Mouse (Mus musculus): ENCODE measurements around the gene Ppcdc.

The Ppcdc gene

DNA sequence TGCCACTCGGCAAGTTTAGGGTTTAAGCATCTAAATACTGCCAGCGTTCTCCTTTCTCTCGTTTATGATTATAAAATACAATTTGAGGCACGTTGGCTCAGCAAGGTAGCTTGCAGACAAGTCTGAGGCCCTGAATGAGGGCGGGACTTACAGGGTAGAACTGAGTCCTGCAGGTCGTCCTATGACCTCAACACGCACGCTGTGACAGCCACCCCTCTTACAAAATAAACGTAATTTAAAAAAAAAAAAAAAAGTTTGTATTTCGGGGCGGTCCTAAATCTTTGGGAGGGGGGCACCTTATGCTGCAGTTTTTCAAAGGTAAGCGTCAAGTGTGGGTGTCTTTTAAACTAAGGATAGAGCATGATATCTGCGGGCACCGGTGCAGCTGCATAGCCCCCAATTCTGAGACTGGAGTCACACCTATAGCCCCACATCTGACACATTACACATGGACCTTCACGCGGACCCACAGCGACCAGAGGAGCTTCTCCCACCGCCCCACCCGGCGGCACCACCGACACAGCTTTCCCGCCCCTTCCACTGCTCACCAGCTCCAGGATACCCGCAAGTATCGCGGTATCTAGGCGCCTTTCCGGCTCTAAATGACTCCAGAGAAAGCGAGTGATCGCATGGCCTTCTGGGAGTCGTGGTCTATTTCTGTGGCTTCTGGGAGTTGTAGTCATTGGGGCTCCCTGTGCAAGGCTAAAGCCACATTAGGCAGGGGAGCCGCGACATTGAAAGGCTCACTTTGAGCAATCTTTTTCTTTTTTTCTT is at the start of gene Ppcdc:
Gene Ppcdc (minus strand): TSS at position 603 of the 774 bp plus-strand sequence.
- DNase-seq (ENCODE audit: low spot score in 2 of 2), result peak; percentile 96 to 98

DNA sequence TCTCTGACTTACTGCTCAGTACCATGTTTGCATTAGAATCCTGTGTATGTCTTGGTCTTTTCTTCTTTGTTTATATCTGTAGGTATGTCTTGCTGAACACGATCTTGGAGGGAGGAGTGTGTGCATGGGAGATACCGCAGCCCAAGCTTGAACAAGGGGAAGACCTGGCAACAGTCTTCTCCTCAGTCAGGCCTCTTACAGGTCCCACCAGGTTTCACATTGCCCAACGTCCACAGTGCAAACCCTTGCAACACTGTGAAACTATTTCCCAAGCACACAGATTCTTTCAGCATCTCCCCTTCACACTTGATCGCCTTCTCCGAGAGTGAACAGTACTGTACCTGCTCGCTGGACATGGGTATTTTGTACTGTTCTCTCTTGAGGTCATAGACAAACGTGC is 47.9 kb upstream of the Ppcdc start:
- DNase-seq (ENCODE audit: low spot score in 2 of 2), result no peak

DNA sequence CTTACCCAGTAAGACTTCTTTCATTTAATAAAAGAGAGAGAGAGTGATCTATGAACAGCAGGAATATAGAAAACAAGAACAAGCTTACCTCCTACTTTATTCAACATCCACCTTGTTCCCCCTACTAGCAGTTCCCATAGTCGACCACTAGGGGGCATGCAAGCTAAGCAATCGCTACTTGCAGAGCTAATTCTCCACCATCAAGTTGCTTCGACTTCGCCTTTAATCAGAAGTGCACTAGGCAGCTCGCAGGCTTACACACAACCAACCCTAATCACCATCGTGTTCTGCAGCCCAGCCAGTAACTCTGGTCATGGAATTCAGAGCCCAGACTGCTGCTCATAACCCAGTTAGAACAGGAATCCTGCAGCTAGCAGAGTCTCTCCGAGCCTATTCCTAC is 45.9 kb upstream of the Ppcdc start:
- peak; percentile 88 to 94 for DNase-seq (ENCODE audit: low spot score in 2 of 2)

DNA sequence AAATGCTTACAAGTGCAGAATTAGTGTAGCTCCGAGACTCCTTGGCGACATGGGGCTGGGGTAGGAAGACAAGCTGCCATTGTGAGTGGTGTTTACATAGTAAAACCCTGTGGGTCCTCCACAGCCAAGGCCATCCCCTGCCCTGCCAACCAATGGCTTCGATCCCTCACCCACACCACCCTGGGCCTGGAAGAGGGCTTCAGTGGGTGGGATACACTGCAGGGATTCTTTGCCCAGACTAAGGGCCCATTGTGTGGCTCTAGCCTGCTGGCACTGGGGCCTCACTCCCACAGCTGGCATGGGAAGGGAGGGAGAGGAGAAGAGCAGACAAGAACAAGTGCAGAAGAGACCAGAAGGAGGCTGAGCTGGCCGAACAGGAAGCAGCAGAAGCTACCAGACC is 29.0 kb upstream of the Ppcdc start:
- DNase-seq (ENCODE audit: low spot score in 2 of 2), result peak; percentile 77 to 86

DNA sequence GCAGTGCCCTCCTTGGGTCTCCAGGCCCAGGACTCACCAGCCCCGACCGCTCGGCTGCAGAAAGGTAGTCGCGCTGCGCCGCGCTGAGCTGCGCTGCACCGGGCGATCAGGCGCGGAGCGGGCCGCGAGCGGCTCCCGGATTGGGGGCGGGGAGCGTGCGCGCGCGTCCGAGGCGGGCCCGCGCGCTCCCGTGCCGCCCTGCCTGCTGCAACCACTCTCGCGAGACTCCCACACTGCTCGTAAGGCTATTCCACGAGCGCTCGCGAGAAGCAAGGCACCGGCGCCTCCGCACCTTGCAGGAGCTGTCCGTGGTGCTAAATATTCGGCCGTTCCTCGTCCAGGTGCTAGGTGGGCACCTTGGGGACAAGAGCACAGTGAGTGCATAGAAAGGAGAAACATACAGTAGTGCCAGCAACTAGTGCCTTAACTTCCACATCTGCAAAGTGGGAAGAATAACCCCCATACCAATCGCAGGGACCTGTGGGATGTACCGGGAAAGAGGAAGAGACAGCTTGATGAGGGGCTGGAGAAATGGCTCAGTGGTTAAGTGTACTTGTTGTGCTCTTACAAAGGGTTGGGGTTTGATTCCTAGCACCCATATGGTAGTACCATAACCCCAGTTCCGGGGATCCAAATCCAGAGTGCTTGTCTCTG is 28.1 kb upstream of the Ppcdc start, which contains the start of gene Scamp5:
Gene Scamp5 (minus strand): TSS at position 165 of the 654 bp plus-strand sequence.
- peak; percentile 96 for DNase-seq (ENCODE audit: low spot score in 2 of 2)

DNA sequence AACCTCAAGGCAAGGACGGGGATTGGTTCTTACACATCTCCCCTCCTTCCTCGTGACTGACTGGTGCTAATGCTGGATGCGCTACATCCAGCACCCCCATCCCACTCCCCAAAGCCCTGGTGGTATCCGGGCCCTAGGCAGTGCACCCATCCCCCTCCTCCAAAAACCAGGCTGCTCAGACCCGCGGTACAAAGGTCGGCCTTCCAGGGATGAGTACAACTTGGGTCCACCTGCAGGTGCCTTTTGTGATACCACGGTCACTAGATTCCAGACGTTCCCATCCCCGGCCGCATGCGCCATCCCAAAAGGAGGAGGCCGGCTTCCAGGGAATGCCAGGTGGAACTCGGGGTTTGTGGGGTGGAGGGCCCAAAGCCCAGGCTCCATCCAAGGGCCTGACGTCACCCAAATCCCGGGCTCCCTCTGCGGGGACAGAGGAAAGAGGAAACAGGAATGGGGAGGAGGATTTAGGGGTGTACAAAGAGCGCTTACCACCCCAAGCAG is 27.4 kb upstream of the Ppcdc start:
- peak; percentile 65 to 75 for DNase-seq (ENCODE audit: low spot score in 2 of 2)

DNA sequence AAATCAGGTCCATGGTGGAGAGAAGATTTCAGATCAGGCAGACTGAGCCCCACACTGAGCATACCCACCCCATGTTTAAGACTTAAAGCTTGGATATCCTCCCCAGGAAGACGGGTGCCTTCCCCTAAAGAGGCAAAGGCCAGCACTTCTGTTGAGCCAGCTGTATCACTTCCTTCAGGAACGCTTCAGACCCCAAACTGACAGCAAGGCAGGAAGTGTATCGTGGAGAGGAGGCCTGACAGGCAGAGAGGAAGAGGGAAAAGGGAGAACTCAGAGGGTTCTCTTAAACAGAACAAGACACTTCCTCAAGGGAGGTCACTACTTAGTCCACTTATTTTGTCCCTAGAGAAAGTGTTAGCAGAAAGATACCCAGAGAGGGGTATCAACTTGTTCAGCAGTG is 26.2 kb upstream of the Ppcdc start:
- no peak for DNase-seq (ENCODE audit: low spot score in 2 of 2)

DNA sequence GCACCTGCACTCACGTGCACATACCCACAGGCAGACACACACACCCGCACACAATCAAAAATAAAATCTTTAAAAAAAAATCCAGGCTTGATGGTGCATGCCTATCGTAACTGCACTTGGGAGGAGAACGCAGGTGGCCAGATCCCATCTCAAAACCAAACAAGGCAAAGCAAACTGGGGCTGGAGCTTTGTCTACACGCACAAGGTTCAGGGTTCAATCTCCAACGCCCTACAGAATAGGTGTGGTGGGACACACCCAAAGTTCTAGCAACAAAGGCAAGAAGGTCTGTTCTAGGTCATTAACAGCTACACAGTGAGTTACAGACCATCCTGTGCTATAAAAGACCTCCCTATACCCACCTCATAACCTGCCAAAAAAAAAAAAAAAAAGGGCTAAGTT is 22.9 kb upstream of the Ppcdc start:
- no peak for DNase-seq (ENCODE audit: low spot score in 2 of 2)

DNA sequence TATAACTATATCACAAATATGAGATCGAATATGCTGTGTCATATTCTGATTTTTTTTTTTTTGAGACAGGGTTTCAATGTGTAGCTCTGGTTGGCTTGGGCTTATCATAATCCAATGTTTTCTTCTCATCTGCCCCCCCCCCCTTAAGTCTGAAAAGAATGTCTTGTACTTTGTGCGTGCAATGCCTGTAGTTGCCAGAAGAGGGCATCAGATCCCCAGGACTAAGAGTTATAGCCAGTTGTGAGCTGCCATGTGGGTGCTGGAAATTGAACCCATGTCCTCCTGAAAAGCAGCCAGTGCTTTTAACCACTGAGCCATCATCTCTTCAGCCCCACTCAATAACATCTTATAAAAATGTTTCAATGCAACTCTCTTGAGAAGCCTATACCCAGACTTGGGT is 19.8 kb upstream of the Ppcdc start:
- no peak for DNase-seq (ENCODE audit: low spot score in 2 of 2)

DNA sequence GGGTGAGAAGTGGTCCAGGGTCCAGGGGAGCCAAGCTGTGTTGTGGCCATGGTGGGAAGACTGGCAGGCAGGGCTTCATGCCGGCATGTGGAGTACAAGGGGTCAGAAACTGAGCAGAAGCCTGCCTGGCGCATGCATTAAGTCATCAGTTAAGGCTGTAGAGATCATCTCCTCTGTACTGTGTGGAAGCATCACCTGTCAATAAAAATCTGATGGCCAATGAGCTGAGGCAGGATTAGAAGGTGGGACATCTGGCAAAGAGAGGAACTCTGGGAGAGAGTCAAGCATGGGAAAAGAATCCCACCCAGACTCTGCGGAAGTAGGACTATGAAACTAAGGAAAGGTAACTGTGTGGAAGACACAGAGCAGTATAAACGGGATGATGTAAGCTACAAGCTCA is 13.6 kb upstream of the Ppcdc start:
- DNase-seq (ENCODE audit: low spot score in 2 of 2), result no peak

DNA sequence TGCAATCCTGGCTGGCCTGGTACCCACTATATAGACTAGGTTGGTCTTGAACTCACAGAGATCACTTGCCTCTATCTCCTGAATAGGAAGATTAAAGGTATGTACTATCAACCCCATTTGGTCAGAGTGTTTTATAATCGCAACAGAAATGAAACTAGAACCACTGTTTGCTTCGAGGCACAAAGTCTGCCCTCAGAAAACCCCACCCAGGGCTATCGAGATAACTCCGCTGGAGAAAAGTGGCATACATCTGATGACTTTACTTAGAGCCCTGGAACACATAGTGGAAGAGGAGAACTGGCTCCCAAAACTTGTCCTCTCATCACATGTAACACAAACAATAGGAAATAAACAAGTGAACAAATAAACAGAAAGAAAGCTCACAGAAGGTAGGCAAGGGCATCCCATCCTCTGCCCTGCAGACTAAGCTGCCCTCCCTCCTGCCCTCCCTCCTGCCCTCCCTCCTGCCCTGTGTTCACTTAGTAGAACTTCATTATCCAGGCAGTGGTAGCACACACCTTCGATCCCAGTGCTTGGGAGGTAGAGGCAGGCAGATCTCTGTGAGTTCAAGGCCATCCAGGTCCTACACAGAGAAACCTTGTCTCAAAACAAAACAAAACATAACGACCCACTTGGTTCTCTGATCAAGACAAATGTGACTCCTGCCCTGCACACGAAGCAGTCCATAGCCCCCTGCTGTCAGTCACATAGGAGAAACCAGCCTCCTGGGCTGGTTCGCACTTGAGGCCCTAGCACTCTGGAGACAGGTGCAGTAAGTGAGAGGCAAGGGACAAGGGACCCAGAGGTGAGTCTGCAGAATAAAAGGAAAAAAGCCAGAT is 12.9 kb upstream of the Ppcdc start:
- no peak for DNase-seq (ENCODE audit: low spot score in 2 of 2)

DNA sequence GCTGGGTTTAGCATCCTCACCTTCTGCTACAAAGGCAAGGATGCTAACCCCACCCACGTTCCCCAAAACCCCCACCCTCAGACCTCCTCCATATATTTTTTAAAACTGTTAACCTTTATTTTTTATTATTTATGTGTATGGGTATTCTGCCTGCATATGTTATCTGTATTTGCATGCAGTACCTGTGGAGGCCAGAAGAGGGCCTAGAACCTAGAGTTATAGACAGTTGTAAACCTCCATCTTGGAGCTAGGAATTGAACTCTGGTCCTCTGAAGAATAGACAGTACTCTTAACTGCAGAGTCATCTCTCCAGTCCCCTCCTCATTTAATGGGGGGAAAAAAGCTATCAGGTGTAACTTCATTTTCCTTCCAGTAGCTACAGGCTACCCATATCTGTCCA is 9.8 kb upstream of the Ppcdc start:
- DNase-seq (ENCODE audit: low spot score in 2 of 2), result no peak

DNA sequence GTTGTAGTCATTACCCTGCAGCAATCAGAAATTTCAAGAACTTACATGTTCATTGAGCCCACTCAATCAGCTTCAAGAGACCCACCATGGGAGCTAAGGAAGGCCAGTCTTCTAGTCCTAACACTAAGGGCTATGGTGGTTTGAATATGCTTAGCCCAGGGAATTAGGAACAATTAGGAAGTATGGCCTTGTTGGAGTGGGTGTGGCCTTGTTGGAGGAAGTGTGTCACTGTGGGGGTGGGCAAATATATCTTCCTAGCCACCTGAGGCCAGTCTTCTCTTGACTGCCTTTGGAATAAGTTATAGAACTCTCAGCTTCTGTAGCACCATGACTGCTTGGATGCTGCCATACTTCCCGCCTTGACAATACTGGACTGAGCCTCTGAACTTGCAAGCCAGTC is 696 bp upstream of the Ppcdc start:
- DNase-seq (ENCODE audit: low spot score in 2 of 2), result no peak

DNA sequence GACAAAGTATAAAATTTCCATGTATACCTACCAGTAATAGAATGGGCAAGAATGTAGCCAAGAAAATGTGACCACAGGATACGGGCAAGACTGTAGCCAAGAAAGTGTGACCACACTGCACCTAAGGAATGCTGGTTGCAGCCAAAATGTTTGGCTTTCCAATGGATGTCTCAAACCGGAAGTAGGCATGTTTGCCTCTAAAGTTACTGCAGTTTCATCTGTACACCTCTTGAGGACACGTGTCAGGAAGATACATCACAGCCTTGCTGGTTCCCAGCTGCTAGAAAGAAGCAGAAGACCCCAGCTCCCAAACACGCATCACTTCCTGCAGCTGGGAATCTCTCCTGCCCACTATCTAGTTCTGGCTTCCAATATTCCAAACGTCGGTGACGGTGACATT is 841 bp downstream of the Ppcdc start:
- peak in 1 of 2 experiments; percentile 56 for DNase-seq (ENCODE audit: low spot score in 2 of 2)

DNA sequence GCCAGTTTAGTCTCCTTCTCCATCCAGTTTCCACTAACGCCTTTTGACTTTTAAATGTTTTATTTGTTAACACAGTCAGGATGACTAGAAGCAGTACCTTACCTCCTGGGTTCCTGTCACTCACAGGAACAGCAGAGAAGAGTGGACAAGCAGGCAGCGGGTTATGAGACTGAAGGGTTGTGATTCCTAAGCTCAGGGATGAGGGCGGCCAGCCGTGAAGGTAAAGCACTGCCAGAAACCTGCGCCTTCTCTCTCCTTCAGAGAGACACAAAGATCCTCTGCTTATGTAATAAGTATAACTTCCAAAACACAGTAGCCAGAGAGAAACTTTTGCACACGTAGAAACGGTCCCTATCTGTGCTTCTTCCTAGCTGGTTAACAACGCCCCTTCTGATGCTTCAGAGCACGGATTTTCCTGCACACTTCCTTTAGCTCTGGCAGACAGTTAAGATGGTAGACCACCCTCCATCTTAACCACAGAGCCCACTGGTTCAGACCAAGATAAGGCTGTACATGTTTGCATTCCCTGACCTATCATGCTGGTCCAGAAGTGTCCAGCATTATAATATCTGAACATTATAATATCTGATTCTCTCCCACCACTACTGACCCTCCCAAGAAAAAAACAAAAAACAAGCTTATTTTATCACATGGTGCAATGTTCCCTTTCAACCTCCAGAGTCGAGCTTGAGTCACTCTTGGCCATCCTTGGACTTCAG is 1.9 kb downstream of the Ppcdc start:
- no peak for DNase-seq (ENCODE audit: low spot score in 2 of 2)

DNA sequence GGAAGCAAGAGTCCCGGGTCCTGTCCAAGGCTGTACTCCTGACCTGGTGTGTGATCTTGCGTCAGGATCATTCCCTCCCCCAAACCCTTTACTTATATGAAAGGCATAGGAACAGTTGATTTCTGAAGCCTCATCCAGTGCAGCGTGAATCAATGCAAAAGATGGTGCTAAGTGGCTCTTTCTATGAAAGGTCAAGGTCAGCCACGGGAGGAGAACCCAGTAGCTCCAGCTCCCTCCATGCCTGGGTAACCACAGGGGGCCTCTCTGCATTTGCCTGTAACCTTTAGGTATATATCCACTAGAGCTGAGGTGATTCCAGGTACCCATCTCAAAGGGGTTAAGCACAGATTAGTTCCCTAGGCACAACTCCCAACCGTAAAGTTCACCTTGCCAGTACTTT is 3.8 kb downstream of the Ppcdc start:
- DNase-seq (ENCODE audit: low spot score in 2 of 2), result no peak

DNA sequence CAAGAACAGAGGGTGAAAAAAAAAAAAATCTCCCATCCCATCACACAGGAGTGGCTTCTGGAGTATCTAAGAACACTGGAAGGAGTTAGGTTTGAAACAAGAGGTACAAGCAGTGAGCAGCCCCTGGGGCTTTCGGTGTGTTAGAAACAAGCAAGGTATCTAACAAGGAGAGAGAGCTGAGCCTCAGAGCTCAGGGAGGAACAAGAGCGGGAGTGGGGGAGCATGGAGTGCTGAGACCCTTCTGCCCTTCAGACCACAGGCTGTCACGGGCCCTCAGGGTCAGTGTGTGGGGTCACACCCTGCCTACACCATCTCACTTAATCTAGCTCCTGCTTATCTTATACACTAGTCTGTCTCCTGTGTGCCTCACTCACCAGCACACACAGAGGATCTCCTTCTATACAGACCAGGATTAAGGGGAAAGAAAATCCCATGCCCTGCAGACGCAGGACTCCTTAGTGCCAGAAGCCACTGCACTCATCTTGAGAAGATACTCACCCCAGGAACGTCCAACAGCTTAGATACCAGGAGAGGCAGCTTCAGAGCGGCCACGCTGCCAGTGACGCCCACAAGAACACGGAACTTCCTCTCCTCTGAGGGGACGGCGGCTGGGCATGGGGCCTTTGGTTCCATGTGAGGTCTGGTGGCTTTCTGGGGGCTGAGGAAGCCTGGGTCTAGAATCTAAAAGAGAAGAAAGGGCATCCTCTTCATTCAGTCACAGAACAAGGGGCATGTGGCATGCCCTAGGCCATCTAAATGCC is 5.3 kb downstream of the Ppcdc start:
- DNase-seq (ENCODE audit: low spot score in 2 of 2), result no peak

DNA sequence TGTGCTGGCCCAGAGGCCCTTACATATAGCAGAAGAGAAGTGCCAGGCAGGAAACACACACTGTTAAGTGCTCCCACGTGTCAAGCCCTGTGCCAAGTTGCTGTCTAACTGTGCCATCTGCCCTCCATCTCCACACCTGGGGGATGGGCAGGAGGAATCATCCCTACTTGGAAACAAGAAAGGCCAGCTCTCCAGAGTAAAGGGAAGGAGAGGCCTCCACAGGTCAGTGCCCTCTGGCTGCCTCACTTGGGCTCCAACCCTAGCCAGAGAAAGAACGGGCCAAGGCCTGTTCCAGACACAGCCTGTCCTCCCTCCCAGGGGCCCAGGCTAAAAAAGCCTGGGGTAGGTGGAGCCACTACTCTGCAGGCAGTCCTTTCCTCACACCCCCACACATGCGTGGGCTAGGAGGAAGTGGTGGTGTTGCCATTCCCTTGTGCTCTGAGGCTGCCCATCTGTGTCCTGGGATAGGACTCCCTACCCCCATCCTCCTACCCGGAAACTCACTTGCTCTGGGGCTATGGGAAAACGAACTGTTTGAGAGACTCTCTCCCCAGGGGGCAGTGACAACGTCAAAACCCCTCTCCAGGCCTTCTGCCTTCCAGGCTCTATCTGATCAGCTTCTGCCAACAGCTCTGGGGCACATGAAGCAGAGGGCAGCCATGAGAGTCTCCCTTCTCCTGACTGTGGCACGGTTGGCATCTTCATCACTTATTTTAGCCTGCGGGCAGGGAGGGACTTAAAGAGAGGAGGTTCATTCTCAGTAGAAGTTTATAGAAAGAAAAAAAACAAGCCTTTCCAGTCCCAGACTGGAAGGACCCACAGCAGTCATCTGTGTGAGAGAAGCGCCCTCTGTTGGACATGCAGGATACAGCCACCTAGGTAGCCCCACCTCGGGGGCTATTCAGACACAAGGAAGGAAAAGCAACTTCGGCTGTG is 6.6 kb downstream of the Ppcdc start:
- peak; percentile 83 to 90 for DNase-seq (ENCODE audit: low spot score in 2 of 2)

DNA sequence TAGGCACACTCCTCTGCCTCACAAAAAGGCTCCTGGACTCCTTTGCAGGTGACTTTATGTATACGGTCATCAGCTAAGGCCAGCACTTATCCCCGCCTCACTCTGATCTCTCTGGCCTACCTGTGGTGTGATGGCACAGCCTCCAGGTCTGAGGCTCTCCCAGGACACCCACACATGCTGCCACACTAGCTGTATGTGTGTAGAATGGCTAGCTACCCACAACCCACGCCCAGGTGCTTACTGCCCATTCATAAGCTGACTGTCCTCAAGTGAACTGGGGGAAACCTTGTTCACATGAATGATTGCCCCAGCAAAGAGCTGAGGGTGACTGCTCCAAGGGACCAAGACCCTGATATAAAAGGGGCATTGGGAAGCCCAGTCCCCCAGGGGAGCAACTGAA is 7.4 kb downstream of the Ppcdc start:
- no peak for DNase-seq (ENCODE audit: low spot score in 2 of 2)

DNA sequence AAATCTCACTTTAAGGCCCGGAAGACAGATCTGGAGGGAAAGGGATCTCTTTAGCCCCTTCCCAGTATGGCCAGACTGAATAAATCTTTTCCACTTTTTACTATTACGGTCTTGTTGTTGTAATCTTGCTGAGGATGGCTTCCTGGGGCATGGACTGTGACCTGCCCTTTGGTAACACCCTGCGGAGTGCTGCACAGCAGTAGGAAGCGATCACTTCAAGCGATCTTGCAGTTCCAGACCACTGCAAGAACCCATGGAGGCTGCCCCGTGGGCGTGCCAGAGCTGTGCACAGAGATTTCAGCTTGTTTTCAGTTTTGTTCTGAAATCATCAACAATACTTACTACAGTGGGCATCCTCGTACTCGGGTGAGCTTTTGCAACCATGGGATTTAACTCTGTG is 8.7 kb downstream of the Ppcdc start:
- no peak for DNase-seq (ENCODE audit: low spot score in 2 of 2)

All from right cerebral cortex, postnatal 10 days (tissue).